Mouse (Mus musculus): ENCODE results near the gene Gm10190. TPM values are rescaled to one million over a fixed set of nuclear protein-coding genes. Genes with fewer than 3 reads are reported as not detected.

Gene Gm10190
- not detected in 2 replicates for total RNA-seq (2014; fragmentation: Nextera tagmentation)
- not detected in 2 replicates for total RNA-seq (2017)
- not detected in 2 replicates for polyA plus RNA-seq (2012)

GRCm38 (mm10) chr17:80372989-80373725 is at the start of gene Gm10190:
TSS of gene Gm10190 (minus strand) at chr17:80373541.
- H3K36me3 ChIP-seq (replicated peaks), result no peaks in the 10 kb centered on the region
- ATAC-seq (ENCODE audit: extremely low read depth, insufficient number of reproducible peaks, low FRiP score, poor library complexity, severe bottlenecking), result no peak
- no peak within 1 kb of the TSS for H3K4me3 ChIP-seq (ENCODE audit: low read depth, low read length)
- peaks cover 5% of the 10 kb centered on the region; the same call in 1 of the 2 replicates for H3K27me3 ChIP-seq (ENCODE audit: insufficient read depth, low read length)
- no peak for DNase-seq (ENCODE audit: low spot score)
- H3K4me1 ChIP-seq (ENCODE audit: insufficient read depth, low read depth, low read length), result no peaks in the 10 kb centered on the region
- TF ChIP-seq TAL1 (conservative IDR thresholded peaks at IDR 0.05; ENCODE audit: low read depth, low read length) (no peak), GATA1 (IDR thresholded peaks at IDR 0.05; ENCODE audit: borderline replicate concordance, low read length) (no peak), POLR2AphosphoS5 (IDR thresholded peaks at IDR 0.05; ENCODE audit: insufficient replicate concordance, low read depth, low read length) (no peak), GATA2 (IDR thresholded peaks at IDR 0.05; ENCODE audit: borderline replicate concordance, low read depth, low read length) (no peak), CTCF (IDR thresholded peaks at IDR 0.05; ENCODE audit: low read depth, low read length) (no peak)
- peaks cover 9% of the 10 kb centered on the region for H3K9me3 ChIP-seq (replicated peaks)

- no peak for DNase-seq (ENCODE audit: low spot score)
- TF ChIP-seq POLR2AphosphoS5 (IDR thresholded peaks at IDR 0.05; ENCODE audit: insufficient replicate concordance, low read depth, low read length) (no peak), TAL1 (conservative IDR thresholded peaks at IDR 0.05; ENCODE audit: low read depth, low read length) (no peak), CTCF (IDR thresholded peaks at IDR 0.05; ENCODE audit: low read depth, low read length) (no peak), GATA2 (IDR thresholded peaks at IDR 0.05; ENCODE audit: borderline replicate concordance, low read depth, low read length) (no peak), GATA1 (IDR thresholded peaks at IDR 0.05; ENCODE audit: borderline replicate concordance, low read length) (no peak)
- H3K36me3 ChIP-seq (replicated peaks), result peaks cover 52% of the 10 kb centered on the region
These were observed 47.7 kb upstream of the Gm10190 start for GRCm38 (mm10) chr17:80420998-80421397.

GRCm38 (mm10) chr17:80418572-80419210 is 45.4 kb upstream of the Gm10190 start:
- Histone ChIP-seq H3K9me3 (replicated peaks) (no peaks in the 10 kb centered on the region), H3K36me3 (replicated peaks) (peaks cover 64% of the 10 kb centered on the region), H3K27me3 (ENCODE audit: insufficient read depth, low read length) (no peaks in the 10 kb centered on the region), H3K4me1 (ENCODE audit: insufficient read depth, low read depth, low read length) (peaks cover 35% of the 10 kb centered on the region), H3K4me3 (ENCODE audit: low read depth, low read length) (no peak overlapping the region; the same call in 1 of the 2 replicates)
- peak; percentile 82 for ATAC-seq (ENCODE audit: extremely low read depth, insufficient number of reproducible peaks, low FRiP score, poor library complexity, severe bottlenecking)
- peak; percentile 38 for DNase-seq (ENCODE audit: low spot score)
- no peak for TF ChIP-seq POLR2AphosphoS5 (IDR thresholded peaks at IDR 0.05; ENCODE audit: insufficient replicate concordance, low read depth, low read length)
- TF ChIP-seq CTCF (IDR thresholded peaks at IDR 0.05; ENCODE audit: low read depth, low read length), result no peak
- no peak for TF ChIP-seq GATA1 (IDR thresholded peaks at IDR 0.05; ENCODE audit: borderline replicate concordance, low read length)

More at GRCm38 (mm10) chr17:80420998-80421397, 47.7 kb upstream of the Gm10190 start:
- Histone ChIP-seq H3K4me3 (ENCODE audit: low read depth, low read length) (no peak overlapping the region), H3K9me3 (replicated peaks) (no peaks in the 10 kb centered on the region), H3K27me3 (ENCODE audit: insufficient read depth, low read length) (no peaks in the 10 kb centered on the region), H3K4me1 (ENCODE audit: insufficient read depth, low read depth, low read length) (peaks cover 35% of the 10 kb centered on the region)
- no peak for ATAC-seq (ENCODE audit: extremely low read depth, insufficient number of reproducible peaks, low FRiP score, poor library complexity, severe bottlenecking)

DNA sequence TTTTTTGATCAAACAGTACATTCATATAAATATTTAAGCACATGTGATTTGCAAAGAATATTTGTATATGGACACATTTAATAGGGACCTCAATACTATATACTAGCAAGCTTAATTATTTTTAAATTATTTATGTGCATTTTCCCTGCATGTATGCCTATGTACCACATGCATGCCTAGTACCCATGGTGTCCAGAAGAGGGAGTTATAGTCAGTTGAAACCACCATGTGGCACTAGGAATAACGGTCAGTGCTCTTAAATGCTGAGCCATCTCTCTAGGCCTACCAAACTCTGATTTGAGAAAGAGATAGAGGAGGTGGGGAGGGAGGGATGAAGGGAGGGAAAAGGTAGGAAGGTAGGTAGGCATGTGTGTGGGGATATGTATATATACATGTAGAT is 37.8 kb upstream of the Gm10190 start:
- peaks cover 83% of the 10 kb centered on the region for H3K36me3 ChIP-seq (replicated peaks)
- no peaks in the 10 kb centered on the region for H3K4me1 ChIP-seq (ENCODE audit: insufficient read depth, low read depth, low read length)
- DNase-seq (ENCODE audit: low spot score) (no peak), ATAC-seq (ENCODE audit: extremely low read depth, insufficient number of reproducible peaks, low FRiP score, poor library complexity, severe bottlenecking) (no peak)
- no peak overlapping the region for H3K4me3 ChIP-seq (ENCODE audit: low read depth, low read length)
- no peaks in the 10 kb centered on the region for H3K9me3 ChIP-seq (replicated peaks)
- no peak for TF ChIP-seq TAL1 (conservative IDR thresholded peaks at IDR 0.05; ENCODE audit: low read depth, low read length)
- TF ChIP-seq CTCF (IDR thresholded peaks at IDR 0.05; ENCODE audit: low read depth, low read length), result no peak
- no peak for TF ChIP-seq GATA1 (IDR thresholded peaks at IDR 0.05; ENCODE audit: borderline replicate concordance, low read length)
- no peak for TF ChIP-seq POLR2AphosphoS5 (IDR thresholded peaks at IDR 0.05; ENCODE audit: insufficient replicate concordance, low read depth, low read length)
- TF ChIP-seq GATA2 (IDR thresholded peaks at IDR 0.05; ENCODE audit: borderline replicate concordance, low read depth, low read length), result no peak
- H3K27me3 ChIP-seq (ENCODE audit: insufficient read depth, low read length), result no peaks in the 10 kb centered on the region

- Histone ChIP-seq H3K4me1 (ENCODE audit: insufficient read depth, low read depth, low read length) (no peaks in the 10 kb centered on the region), H3K27me3 (ENCODE audit: insufficient read depth, low read length) (no peaks in the 10 kb centered on the region), H3K9me3 (replicated peaks) (no peaks in the 10 kb centered on the region), H3K4me3 (ENCODE audit: low read depth, low read length) (no peak overlapping the region), H3K36me3 (replicated peaks) (peaks cover 45% of the 10 kb centered on the region)
- DNase-seq (ENCODE audit: low spot score) (no peak), ATAC-seq (ENCODE audit: extremely low read depth, insufficient number of reproducible peaks, low FRiP score, poor library complexity, severe bottlenecking) (no peak)
- no peak for TF ChIP-seq TAL1 (conservative IDR thresholded peaks at IDR 0.05; ENCODE audit: low read depth, low read length)
- TF ChIP-seq GATA1 (IDR thresholded peaks at IDR 0.05; ENCODE audit: borderline replicate concordance, low read length), result no peak
- no peak for TF ChIP-seq GATA2 (IDR thresholded peaks at IDR 0.05; ENCODE audit: borderline replicate concordance, low read depth, low read length)
- no peak for TF ChIP-seq POLR2AphosphoS5 (IDR thresholded peaks at IDR 0.05; ENCODE audit: insufficient replicate concordance, low read depth, low read length)
- no peak for TF ChIP-seq CTCF (IDR thresholded peaks at IDR 0.05; ENCODE audit: low read depth, low read length)
These were observed 24.9 kb upstream of the Gm10190 start for GRCm38 (mm10) chr17:80398243-80398642.

Measured in G1E (cell line).